Mouse (Mus musculus): ENCODE results near the gene Dnal4.

DNA sequence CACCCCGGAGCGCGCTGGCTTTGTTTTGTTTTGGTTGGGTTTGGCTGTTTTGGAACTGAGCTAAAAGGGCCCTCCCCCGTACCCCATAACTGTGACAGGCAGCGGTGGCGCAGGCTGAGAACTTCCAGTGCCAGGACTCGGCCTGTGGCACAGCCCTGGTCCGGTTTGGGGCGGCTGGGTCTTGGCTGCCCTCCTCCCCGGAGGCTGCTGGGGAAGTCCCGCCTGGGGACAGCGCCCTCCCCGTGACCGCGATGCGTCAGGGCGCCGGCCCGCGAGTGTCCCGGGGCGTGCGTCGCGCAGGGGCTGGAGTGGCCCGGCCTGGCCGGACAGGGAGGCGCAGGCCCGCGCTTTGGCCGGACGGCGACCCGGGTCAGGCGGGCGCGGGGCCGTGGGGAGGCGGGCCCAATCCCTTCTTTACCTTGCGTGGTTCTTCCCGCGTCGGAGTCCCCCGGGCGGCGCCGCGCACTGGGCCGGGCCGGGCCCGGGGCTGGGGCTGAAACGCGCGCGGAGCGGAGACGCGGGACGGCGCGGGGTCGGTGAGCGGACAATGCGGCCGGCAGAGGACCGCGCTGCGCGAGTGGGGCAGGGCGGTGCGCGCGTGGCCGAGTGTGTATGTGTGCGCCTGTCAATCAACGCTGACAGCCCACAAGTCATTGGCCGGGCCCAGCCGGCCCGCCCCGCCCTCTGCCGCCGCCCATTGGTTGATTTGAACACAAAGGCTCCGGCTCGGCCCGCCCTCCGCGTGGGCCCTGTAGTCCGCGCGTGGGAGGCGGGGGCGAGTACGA is 35.5 kb downstream of the Dnal4 start, which contains the start of gene Sun2:
- no peak for TF ChIP-seq CTCF (IDR thresholded peaks at IDR 0.05; ENCODE audit: extremely low read depth, insufficient read length, insufficient replicate concordance, low read depth, low read length)
- TF ChIP-seq POLR2A (IDR thresholded peaks at IDR 0.05; ENCODE audit: low read depth, low read length), result peak; percentile 27; the same call in 1 of the 2 replicates

Data from small intestine, adult 2 months (tissue).